Mouse (Mus musculus) thymus, adult 2 months (tissue): ENCODE data around the gene 1700092M07Rik.
A peak's percentile ranks its signal among the peaks of the same experiment; 100 is the strongest.

Experiments
- CTCF ChIP-seq: fragments of 200-500 bp; IDR thresholded peaks from 2 replicates; pipeline ENCODE4 v1.5.1; 2012; ENCODE audit warnings: mild to moderate bottlenecking, control low read depth, low read length, moderate library complexity, borderline replicate concordance; ENCODE audit not compliant: control insufficient read depth, poor library complexity, insufficient read depth; ENCODE audit errors: extremely low read depth
- POLR2A ChIP-seq: fragments of 200-500 bp; IDR thresholded peaks from 2 replicates; pipeline ENCODE4 v1.6.1; 2012; ENCODE audit warnings: mild to moderate bottlenecking, low read length, control low read depth, moderate library complexity; ENCODE audit not compliant: control insufficient read depth, poor library complexity, insufficient read depth; ENCODE audit errors: extremely low read depth

DNA sequence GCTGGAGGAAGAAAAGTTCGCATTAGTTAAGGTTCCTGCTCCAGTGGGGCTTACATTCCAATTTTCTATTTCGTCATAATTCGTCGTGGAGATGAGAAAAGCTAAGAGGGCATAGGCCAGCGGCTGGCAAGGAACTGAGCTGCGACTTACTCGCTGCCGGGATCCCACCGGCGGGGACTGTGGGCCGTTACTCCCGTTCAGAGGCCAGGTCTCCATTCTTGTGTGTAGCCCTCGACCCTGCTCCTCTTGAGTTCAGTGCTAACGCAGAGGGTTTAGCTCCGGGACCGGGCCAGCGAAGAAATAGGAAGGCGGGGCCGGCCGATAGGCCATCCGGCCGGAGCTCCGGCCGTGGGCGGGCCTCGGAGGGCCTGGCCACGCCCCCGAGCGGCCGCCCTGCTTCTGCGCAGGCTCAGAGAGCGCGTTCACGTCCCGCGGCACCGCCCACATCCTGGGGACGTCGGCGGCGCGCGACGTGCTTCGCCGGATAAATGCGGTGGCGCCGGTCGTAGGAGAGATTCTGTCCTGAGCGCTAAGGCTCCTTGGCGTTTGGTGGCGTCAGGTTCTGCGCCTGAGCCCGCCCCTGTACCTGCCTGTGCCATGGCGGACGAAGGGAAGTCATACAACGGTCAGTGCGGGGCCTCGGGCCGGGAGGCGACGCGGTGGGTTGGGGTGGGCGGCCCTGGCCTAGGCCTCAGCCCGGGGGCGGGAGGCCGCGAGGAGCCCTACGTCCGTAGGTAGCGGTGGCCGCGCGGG lies 16.3 kb downstream of the 1700092M07Rik start, which contains the start of gene Nxf1:
- peak; percentile 95 for TF ChIP-seq POLR2A
- peak; percentile 45; the same call in 1 of the 2 replicates for TF ChIP-seq CTCF
